Mouse (Mus musculus): ENCODE measurements around the gene Stat3. TPM values are rescaled to one million over a fixed set of nuclear protein-coding genes. Genes with fewer than 3 reads are reported as not detected.

Gene Stat3
- polyA plus RNA-seq, 1 experiment from 2014 or later: 28.5 TPM

GRCm38 (mm10) chr11:100850778-100851528 is 88.4 kb downstream of the Stat3 start:
- peaks cover 29% of the 10 kb centered on the region for H3K27me3 ChIP-seq
- no peak for DNase-seq
- peak overlapping the region; percentile 96 for H3K4me2 ChIP-seq
- peak; percentile 26 for ATAC-seq (ENCODE audit: low read depth)
- H3K4me3 ChIP-seq (replicated peaks): peak overlapping the region; percentile 92
- H3K9me3 ChIP-seq (replicated peaks): no peaks in the 10 kb centered on the region
- peak overlapping the region; percentile 90 for H3K27ac ChIP-seq
- peak overlapping the region; percentile 95 for H3K9ac ChIP-seq
- no peaks in the 10 kb centered on the region for H3K36me3 ChIP-seq
- 9% methylated on average over 33 of the region's 33 CpGs for WGBS (ENCODE audit: insufficient replicate concordance)
- peaks cover 52% of the 10 kb centered on the region for H3K4me1 ChIP-seq (replicated peaks)

- WGBS (ENCODE audit: insufficient replicate concordance): under 1% methylated on average over 86 of the region's 104 CpGs
- H3K27ac ChIP-seq: peak within 1 kb of the TSS; percentile 90
- H3K4me3 ChIP-seq (replicated peaks): peak within 1 kb of the TSS; percentile 92
- H3K9ac ChIP-seq: peak within 1 kb of the TSS; percentile 95
- H3K4me1 ChIP-seq (replicated peaks): peaks cover 60% of the 10 kb centered on the region
- H3K4me2 ChIP-seq: peak within 1 kb of the TSS; percentile 96
- no peaks in the 10 kb centered on the region for H3K9me3 ChIP-seq (replicated peaks)
- H3K36me3 ChIP-seq: 0 out of 2 replicates have a peak, but pooled peaks cover 2% of the 10 kb centered on the region
- DNase-seq (peak; percentile 66), ATAC-seq (ENCODE audit: low read depth) (peak; percentile 82)
- peaks cover 26% of the 10 kb centered on the region for H3K27me3 ChIP-seq
Measured at GRCm38 (mm10) chr11:100850038-100850777, 89.1 kb downstream of the Stat3 start, which contains the start of gene Stat5b. Stat5b (minus strand) TSS chr11:100850724.

GRCm38 (mm10) chr11:100849456-100850037 is 89.8 kb downstream of the Stat3 start:
- H3K36me3 ChIP-seq: 0 out of 2 replicates have a peak, but pooled peaks cover 2% of the 10 kb centered on the region
- H3K27ac ChIP-seq: peak overlapping the region; percentile 90
- H3K4me3 ChIP-seq (replicated peaks): peak overlapping the region; percentile 92
- H3K4me2 ChIP-seq: peak overlapping the region; percentile 96
- WGBS (ENCODE audit: insufficient replicate concordance): 3% methylated on average over 13 of the region's 13 CpGs
- H3K9ac ChIP-seq: peak overlapping the region; percentile 95
- peaks cover 26% of the 10 kb centered on the region for H3K27me3 ChIP-seq
- H3K9me3 ChIP-seq (replicated peaks): no peaks in the 10 kb centered on the region
- ATAC-seq (ENCODE audit: low read depth) (peak; percentile 35), DNase-seq (peak; percentile 35)
- peaks cover 63% of the 10 kb centered on the region for H3K4me1 ChIP-seq (replicated peaks)

GRCm38 (mm10) chr11:100848789-100849379 is 90.5 kb downstream of the Stat3 start:
- peaks cover 58% of the 10 kb centered on the region for H3K4me1 ChIP-seq (replicated peaks)
- H3K27ac ChIP-seq: peak overlapping the region; percentile 90
- peak overlapping the region; percentile 96 for H3K4me2 ChIP-seq
- 0 out of 2 replicates have a peak, but pooled peaks cover 2% of the 10 kb centered on the region for H3K36me3 ChIP-seq
- H3K9me3 ChIP-seq (replicated peaks): no peaks in the 10 kb centered on the region
- peak overlapping the region; percentile 92 for H3K4me3 ChIP-seq (replicated peaks)
- peak overlapping the region; percentile 95 for H3K9ac ChIP-seq
- H3K27me3 ChIP-seq: peaks cover 20% of the 10 kb centered on the region
- 32% methylated on average over 6 of the region's 6 CpGs for whole genome bisulfite sequencing (ENCODE audit: insufficient replicate concordance)
- ATAC-seq (ENCODE audit: low read depth): no peak
- no peak for DNase-seq

- Histone ChIP-seq H3K36me3 (0 out of 2 replicates have a peak, but pooled peaks cover 2% of the 10 kb centered on the region), H3K27ac (0 out of 2 replicates have a peak overlapping the region, but pooled peaks have one; percentile 90), H3K4me3 (replicated peaks) (peak overlapping the region; percentile 92), H3K4me1 (replicated peaks) (peaks cover 62% of the 10 kb centered on the region), H3K9ac (peak overlapping the region; percentile 95; the same call in 1 of the 2 replicates), H3K9me3 (replicated peaks) (no peaks in the 10 kb centered on the region), H3K4me2 (peak overlapping the region; percentile 96), H3K27me3 (peaks cover 14% of the 10 kb centered on the region)
- DNase-seq (no peak), ATAC-seq (ENCODE audit: low read depth) (no peak)
- 19% methylated on average over 4 of the region's 4 CpGs for WGBS (ENCODE audit: insufficient replicate concordance)
Measured at GRCm38 (mm10) chr11:100848080-100848479, 91.3 kb downstream of the Stat3 start.

GRCm38 (mm10) chr11:100847572-100847971 is 91.8 kb downstream of the Stat3 start:
- WGBS (ENCODE audit: insufficient replicate concordance): 79% methylated on average over 4 of the region's 4 CpGs
- H3K27me3 ChIP-seq: peaks cover 10% of the 10 kb centered on the region
- no peak overlapping the region for H3K27ac ChIP-seq
- no peak for ATAC-seq (ENCODE audit: low read depth)
- peaks cover 65% of the 10 kb centered on the region for H3K4me1 ChIP-seq (replicated peaks)
- H3K36me3 ChIP-seq: 0 out of 2 replicates have a peak, but pooled peaks cover 2% of the 10 kb centered on the region
- no peaks in the 10 kb centered on the region for H3K9me3 ChIP-seq (replicated peaks)
- no peak overlapping the region for H3K4me3 ChIP-seq (replicated peaks)
- H3K9ac ChIP-seq: 0 out of 2 replicates have a peak overlapping the region, but pooled peaks have one; percentile 95
- peak overlapping the region; percentile 96; the same call in 1 of the 2 replicates for H3K4me2 ChIP-seq
- no peak for DNase-seq

GRCm38 (mm10) chr11:100845793-100846192 is 93.5 kb downstream of the Stat3 start:
- H3K4me1 ChIP-seq (replicated peaks): peaks cover 65% of the 10 kb centered on the region
- H3K27ac ChIP-seq: no peak overlapping the region
- 81% methylated on average over 6 of the region's 6 CpGs for WGBS (ENCODE audit: insufficient replicate concordance)
- H3K4me3 ChIP-seq (replicated peaks): no peak overlapping the region
- no peaks in the 10 kb centered on the region for H3K9me3 ChIP-seq (replicated peaks)
- 0 out of 2 replicates have a peak, but pooled peaks cover 8% of the 10 kb centered on the region for H3K36me3 ChIP-seq
- ATAC-seq (ENCODE audit: low read depth): no peak
- no peak overlapping the region for H3K9ac ChIP-seq
- H3K4me2 ChIP-seq: no peak overlapping the region
- no peak for DNase-seq
- peaks cover under 1% of the 10 kb centered on the region; the same call in 1 of the 2 replicates for H3K27me3 ChIP-seq

GRCm38 (mm10) chr11:100844121-100844520 is 95.2 kb downstream of the Stat3 start:
- no peak overlapping the region for H3K4me2 ChIP-seq
- 0 out of 2 replicates have a peak, but pooled peaks cover 8% of the 10 kb centered on the region for H3K36me3 ChIP-seq
- DNase-seq (no peak), ATAC-seq (ENCODE audit: low read depth) (no peak)
- no peak overlapping the region for H3K9ac ChIP-seq
- H3K4me3 ChIP-seq (replicated peaks): no peak overlapping the region
- peaks cover 67% of the 10 kb centered on the region for H3K4me1 ChIP-seq (replicated peaks)
- H3K9me3 ChIP-seq (replicated peaks): no peaks in the 10 kb centered on the region
- H3K27me3 ChIP-seq: no peaks in the 10 kb centered on the region
- no peak overlapping the region for H3K27ac ChIP-seq
- 82% methylated on average over 4 of the region's 4 CpGs for WGBS (ENCODE audit: insufficient replicate concordance)

- Histone ChIP-seq H3K4me2 (no peak overlapping the region), H3K9me3 (replicated peaks) (no peaks in the 10 kb centered on the region), H3K9ac (no peak overlapping the region), H3K27me3 (no peaks in the 10 kb centered on the region), H3K27ac (no peak overlapping the region), H3K4me3 (replicated peaks) (no peak overlapping the region), H3K36me3 (0 out of 2 replicates have a peak, but pooled peaks cover 8% of the 10 kb centered on the region), H3K4me1 (replicated peaks) (peaks cover 61% of the 10 kb centered on the region)
- ATAC-seq (ENCODE audit: low read depth) (no peak), DNase-seq (no peak)
- 88% methylated on average over 8 of the region's 8 CpGs for WGBS (ENCODE audit: insufficient replicate concordance)
Measured at GRCm38 (mm10) chr11:100843070-100843669, 96.2 kb downstream of the Stat3 start.

- no peaks in the 10 kb centered on the region for H3K27me3 ChIP-seq
- H3K9me3 ChIP-seq (replicated peaks): peaks cover 4% of the 10 kb centered on the region; the same call in 1 of the 2 replicates
- H3K4me1 ChIP-seq (replicated peaks): peaks cover 50% of the 10 kb centered on the region
- DNase-seq (no peak), ATAC-seq (ENCODE audit: low read depth) (no peak)
- 78% methylated on average over 7 of the region's 7 CpGs for WGBS (ENCODE audit: insufficient replicate concordance)
- no peak overlapping the region for H3K4me3 ChIP-seq (replicated peaks)
- peak overlapping the region; percentile 7 for H3K27ac ChIP-seq
- 0 out of 2 replicates have a peak overlapping the region, but pooled peaks have one; percentile 11 for H3K4me2 ChIP-seq
- H3K9ac ChIP-seq: no peak overlapping the region
- peaks cover 12% of the 10 kb centered on the region; the same call in 1 of the 2 replicates for H3K36me3 ChIP-seq
Measured at GRCm38 (mm10) chr11:100842025-100842424, 97.3 kb downstream of the Stat3 start.
